Mouse (Mus musculus): ENCODE results near the gene Mns1.

Gene Mns1

DNA sequence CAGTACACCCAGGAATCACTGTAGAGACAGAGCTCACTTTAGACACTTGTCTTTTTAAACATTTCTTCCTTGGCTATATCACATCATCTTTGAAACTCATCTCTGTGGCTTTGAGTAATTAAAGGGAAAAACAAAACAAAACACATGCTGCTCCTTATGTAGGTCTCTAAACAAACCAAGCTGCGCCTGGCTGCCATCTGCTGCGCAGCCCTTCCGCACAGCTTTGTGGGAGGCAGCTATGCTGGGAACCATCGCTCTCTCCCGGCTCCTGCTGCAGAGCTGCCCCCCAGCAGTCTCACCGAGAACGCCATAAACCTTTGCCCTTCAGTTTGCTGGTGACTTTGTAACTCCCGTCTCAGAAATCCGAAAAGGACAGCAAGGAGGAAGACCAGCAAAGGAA lies 37.7 kb downstream of the Mns1 start:
- no peak for DNase-seq (ENCODE audit: low read depth)

DNA sequence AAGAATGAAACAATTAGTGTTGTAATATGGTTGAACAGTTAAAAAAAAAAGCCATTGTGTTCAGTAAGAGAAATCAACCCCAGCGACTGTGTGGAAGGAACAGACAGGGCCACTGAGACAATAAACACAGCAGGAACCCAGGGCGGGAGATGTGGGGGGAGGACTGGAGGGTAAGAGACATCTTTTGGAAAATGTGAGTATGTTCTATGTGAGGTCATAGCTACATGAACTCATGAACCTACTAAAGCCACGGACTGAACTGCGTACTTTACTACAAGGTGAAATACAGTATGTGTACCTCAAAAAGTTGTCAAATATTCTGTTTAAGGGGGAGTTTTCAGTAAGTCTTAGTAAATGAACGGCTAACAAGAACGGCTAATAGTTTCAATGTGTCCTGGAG lies 39.5 kb downstream of the Mns1 start:
- DNase-seq (ENCODE audit: low read depth), result no peak

DNA sequence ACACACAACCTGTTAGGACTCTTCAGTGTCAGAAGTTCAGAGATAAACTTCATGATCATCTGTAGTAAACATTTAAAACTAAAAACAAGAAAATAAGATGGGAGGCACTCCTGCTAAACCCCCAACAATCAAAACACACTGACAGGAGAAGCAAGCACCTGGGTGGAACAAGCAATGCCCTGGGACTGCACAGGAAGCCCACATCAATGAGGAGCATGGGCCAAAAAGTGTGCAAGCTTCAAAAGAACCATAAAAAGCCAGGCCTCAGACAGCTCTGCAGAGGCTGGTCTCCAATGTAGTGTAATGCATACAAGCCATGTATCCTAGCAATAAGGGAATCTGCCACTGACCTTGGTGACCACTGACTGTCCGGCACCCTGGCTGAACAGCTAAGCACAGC lies 41.5 kb downstream of the Mns1 start:
- DNase-seq (ENCODE audit: low read depth), result no peak

DNA sequence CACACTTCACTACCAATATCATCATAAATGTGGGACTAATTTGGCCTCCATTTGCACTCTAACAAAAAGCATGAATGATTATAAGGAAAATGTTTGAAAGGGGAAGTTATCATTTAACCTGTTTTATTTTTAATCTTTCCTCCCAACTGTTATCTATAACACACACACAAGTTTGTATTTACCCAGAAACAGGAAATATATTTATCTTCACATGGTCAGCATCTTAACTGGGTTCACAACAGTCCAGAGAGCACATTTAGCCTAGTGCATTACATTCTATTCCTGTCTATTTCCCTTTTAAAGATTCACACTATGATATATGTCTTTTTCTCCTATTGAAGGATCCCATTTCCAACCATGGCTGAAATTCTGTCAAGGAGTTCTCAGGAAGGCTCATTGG lies 50.7 kb downstream of the Mns1 start:
- peak; percentile 43 for DNase-seq (ENCODE audit: low read depth)

DNA sequence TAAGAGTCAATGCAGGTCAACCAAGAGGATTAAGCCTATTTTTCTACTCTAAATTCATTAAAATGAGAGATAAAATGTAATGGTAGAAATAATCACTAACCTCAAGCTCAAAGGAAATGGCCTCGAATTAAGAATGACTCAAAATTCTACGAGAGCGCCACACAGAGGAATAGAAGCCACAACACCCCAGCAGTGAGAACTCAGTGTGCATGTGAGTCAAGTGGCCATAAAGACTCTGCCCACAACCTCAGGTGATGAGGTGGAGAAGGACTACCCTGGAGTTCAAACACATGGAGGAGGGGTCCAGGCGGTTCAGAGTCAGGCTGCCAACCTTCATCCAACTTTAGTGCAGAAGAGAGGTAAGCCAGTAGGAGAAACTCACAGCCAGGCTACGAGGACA lies 51.3 kb downstream of the Mns1 start:
- DNase-seq (ENCODE audit: low read depth), result peak; percentile 56

DNA sequence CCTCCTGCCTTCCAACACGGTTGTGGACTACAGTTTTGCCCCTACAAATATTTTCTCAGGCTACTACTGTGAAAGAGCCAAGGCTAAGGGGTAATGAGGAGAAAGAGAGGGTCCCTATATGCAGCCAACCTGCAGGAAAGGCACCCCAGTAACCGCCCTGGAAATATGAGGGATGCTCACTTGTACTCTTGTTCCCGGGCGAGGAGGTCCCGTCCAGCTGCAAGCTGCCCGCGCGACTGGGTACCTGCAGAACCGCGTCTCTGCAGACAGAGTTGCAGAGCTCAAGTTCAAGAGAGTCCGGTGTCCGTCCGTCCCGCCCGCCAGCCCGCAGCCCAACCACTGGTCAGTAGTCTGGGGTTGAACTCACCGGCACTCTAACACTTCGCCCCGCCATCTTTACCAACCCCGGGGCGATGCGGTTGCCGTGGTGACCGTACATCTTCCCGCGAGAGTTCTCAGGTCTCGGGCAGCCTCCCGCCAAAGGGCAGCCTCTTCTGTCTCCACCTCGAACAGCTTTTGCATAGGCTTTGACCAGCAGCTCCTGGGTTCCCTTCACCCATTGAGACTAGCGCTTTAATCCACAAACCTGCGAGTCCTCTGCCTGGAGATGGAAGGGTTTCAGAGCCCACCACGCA lies 53.9 kb downstream of the Mns1 start:
- DNase-seq (ENCODE audit: low read depth), result peak; percentile 91

DNA sequence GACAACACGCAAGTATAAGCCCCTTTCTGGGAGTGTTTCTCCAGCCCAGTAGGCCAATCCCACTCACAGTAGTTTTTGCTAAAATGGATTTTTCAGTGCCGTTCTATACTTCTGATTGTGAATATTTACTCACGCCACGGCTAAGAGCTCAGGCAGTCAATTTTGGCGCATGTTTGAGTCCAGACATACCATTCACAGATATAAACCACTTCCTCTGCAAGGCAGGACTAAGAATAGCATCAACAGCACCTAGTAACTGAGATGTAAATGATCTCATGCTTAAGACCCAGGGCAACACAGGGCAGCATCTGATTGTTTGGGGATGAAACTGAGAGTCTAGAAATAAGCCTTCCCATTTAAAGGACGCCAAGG lies 54.4 kb downstream of the Mns1 start, which contains the start of gene Tex9:
Tex9 (minus strand) TSS at position 19 of the 372 bp plus-strand sequence.
- peak; percentile 75 for DNase-seq (ENCODE audit: low read depth)

DNA sequence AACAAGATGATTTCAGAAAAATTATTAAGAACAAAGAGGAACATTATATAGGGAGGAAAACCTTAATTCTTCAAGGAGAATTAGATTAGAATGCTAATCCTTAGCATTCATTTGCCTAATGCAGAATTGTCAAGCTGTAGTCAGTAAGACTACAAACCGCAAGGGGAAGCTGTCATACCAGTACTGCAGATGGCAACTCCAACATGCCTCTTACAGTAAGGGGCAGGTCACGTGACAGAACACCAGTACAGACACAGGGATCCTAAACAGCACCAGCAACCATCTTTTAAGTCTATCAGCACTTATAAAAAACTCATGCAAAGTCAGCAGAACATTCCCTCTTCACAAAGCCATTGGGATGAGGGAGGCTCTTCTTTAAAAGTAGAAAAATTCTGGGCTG lies 55.7 kb downstream of the Mns1 start:
- peak; percentile 75 for DNase-seq (ENCODE audit: low read depth)

DNA sequence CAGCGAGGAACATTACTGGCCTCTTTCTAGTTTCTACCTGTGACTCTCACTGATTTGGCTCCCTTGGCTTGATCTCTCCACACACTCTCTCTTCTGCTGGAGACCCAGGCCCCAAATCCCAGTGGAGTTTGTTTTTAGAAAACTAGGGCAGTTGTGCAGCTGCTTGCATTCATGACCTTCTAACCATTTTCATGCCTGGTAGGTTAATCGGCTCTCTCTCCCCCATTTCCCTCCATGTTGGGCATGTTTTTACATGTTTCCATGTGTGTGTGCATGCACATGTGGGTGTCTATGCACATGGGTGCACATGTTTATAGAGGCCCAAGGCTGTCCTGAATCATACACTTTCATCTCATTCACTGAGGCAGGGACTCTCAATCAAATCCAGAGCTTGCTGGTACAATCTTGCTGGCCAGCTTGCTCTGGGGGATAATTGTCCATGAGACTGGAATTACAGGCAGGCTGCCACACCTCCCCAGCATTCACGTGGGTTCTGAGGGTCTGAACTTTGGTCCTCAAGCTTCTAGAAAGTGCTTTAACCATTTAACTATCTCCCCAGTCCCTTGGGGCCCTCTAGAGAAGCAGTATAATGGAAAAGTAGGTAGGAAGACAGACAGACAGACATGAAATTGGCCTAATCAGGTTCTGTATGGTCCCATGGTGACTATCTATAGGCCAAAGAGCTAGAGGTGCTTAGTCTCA lies 56.3 kb downstream of the Mns1 start:
- no peak for DNase-seq (ENCODE audit: low read depth)

DNA sequence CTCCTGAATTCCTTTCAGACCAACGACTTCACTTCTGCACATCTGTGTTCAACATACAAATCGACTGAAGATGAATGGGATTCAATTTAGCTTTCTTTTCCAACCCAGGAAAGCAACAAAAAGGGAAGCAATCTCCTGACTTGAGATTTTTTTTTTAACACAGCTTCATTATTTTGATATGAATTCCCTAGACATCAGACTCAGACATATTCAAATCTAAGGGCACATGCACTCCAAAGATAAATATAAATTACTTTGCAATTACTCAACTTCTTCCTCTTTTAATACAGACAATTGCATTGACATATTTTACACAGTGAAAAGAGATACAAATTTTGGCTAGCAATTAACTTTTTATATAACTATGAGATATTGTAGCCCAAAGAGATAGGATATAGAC lies 58.9 kb downstream of the Mns1 start:
- DNase-seq (ENCODE audit: low read depth), result no peak

DNA sequence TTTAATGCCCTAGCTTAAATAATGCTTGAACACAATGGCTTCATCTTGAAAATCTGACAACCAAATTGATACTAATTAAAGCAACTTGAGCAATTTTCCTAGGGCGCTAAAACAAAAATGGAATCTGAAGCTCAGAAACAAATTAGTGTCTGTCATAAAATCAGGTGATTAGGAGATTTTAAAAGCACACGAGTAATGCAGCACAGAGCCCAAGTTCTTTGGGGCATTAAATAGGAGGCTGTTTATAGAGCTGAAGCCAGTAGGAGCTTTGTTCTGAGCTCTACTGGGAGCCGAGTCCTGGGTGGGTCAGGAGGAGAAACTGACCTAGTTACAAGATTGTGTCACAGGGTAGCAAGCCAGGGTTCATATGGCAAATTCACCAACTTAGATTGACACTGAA lies 59.4 kb downstream of the Mns1 start:
- no peak for DNase-seq (ENCODE audit: low read depth)
